ENCODE assay signal across 8 mouse cellular contexts in genomic region chr11:4947813-4948174, GRCm38 (mm10). TPM values are rescaled to one million over a fixed set of nuclear protein-coding genes. Genes with fewer than 3 reads are reported as not detected.
DNase-seq lines count a peak whose midpoint lies in the region; ATAC-seq lines count a peak whose summit lies in the region.

Gene Nefh (minus strand): TSS chr11:4948064.

- ATAC-seq in lung, embryonic 16.5 days (ENCODE audit: low read depth), result peak; percentile 32; the same call in 1 of the 2 replicates
- peak; percentile 49 for ATAC-seq in forebrain, embryonic 15.5 days (replicated peaks)
- ATAC-seq in limb, embryonic 13.5 days (ENCODE audit: low FRiP score, low read depth), result no peak
- ATAC-seq in stomach, embryonic 16.5 days (ENCODE audit: insufficient read depth, low FRiP score), result peak; percentile 52; the same call in 1 of the 2 replicates

- peak within 1 kb of the TSS; percentile 50 for H3K4me3 ChIP-seq in lung, embryonic 16.5 days (ENCODE audit: low read length)
- peak within 1 kb of the TSS; percentile 57 for H3K4me3 ChIP-seq in forebrain, embryonic 15.5 days
- peak within 1 kb of the TSS; percentile 54 for H3K4me3 ChIP-seq in limb, embryonic 13.5 days
- H3K4me3 ChIP-seq in stomach, embryonic 16.5 days (replicated peaks; ENCODE audit: low read length), result peak within 1 kb of the TSS; percentile 52

- H3K9me3 ChIP-seq in lung, embryonic 16.5 days (ENCODE audit: control insufficient read depth, low read length), result no peaks in the 10 kb centered on the region
- no peaks in the 10 kb centered on the region for H3K9me3 ChIP-seq in forebrain, embryonic 15.5 days
- no peaks in the 10 kb centered on the region for H3K9me3 ChIP-seq in limb, embryonic 13.5 days
- no peaks in the 10 kb centered on the region for H3K9me3 ChIP-seq in stomach, embryonic 16.5 days (replicated peaks; ENCODE audit: control insufficient read depth, low read length)

- peaks cover 56% of the 10 kb centered on the region for H3K27me3 ChIP-seq in lung, embryonic 16.5 days (ENCODE audit: control insufficient read depth, insufficient read depth, low read depth, low read length)
- peaks cover 68% of the 10 kb centered on the region for H3K27me3 ChIP-seq in forebrain, embryonic 15.5 days
- peaks cover 98% of the 10 kb centered on the region for H3K27me3 ChIP-seq in limb, embryonic 13.5 days
- peaks cover 66% of the 10 kb centered on the region for H3K27me3 ChIP-seq in stomach, embryonic 16.5 days (ENCODE audit: control insufficient read depth, insufficient read depth, low read length)

- no peaks in the 10 kb centered on the region for H3K36me3 ChIP-seq in lung, embryonic 16.5 days (ENCODE audit: control insufficient read depth, insufficient read depth, low read length)
- H3K36me3 ChIP-seq in forebrain, embryonic 15.5 days, result no peaks in the 10 kb centered on the region
- H3K36me3 ChIP-seq in limb, embryonic 13.5 days, result no peaks in the 10 kb centered on the region
- no peaks in the 10 kb centered on the region for H3K36me3 ChIP-seq in stomach, embryonic 16.5 days (ENCODE audit: control insufficient read depth, insufficient read depth, low read length)

- no peak within 1 kb of the TSS for H3K27ac ChIP-seq in lung, embryonic 16.5 days (ENCODE audit: low read length)
- H3K27ac ChIP-seq in forebrain, embryonic 15.5 days (replicated peaks), result peak within 1 kb of the TSS; percentile 83
- H3K27ac ChIP-seq in limb, embryonic 13.5 days, result no peak within 1 kb of the TSS
- H3K27ac ChIP-seq in stomach, embryonic 16.5 days (ENCODE audit: low read length), result no peak within 1 kb of the TSS

- DNase-seq in cerebellum, postnatal 10 days, result peak; percentile 35 to 53
- no peak for DNase-seq in cerebellum, postnatal 4 days (ENCODE audit: low spot score in 2 of 2)
- no peak for DNase-seq in lung, postnatal 10 days
- no peak for DNase-seq in cerebellum, adult 11 months

- no peak within 1 kb of the TSS for H3K9ac ChIP-seq in lung, embryonic 16.5 days (ENCODE audit: low read length)
- H3K9ac ChIP-seq in forebrain, embryonic 15.5 days (replicated peaks), result peak within 1 kb of the TSS; percentile 67
- H3K9ac ChIP-seq in limb, embryonic 13.5 days, result peak within 1 kb of the TSS; percentile 35; the same call in 1 of the 2 replicates
- H3K9ac ChIP-seq in stomach, embryonic 16.5 days (ENCODE audit: low read length), result peak within 1 kb of the TSS; percentile 12

- peaks cover 13% of the 10 kb centered on the region for H3K4me1 ChIP-seq in lung, embryonic 16.5 days (replicated peaks; ENCODE audit: control insufficient read depth, insufficient read depth, low read length)
- peaks cover 29% of the 10 kb centered on the region for H3K4me1 ChIP-seq in forebrain, embryonic 15.5 days
- peaks cover 19% of the 10 kb centered on the region for H3K4me1 ChIP-seq in limb, embryonic 13.5 days
- H3K4me1 ChIP-seq in stomach, embryonic 16.5 days (ENCODE audit: control insufficient read depth, insufficient read depth, low read length), result 0 out of 2 replicates have a peak, but pooled peaks cover 4% of the 10 kb centered on the region

- H3K4me2 ChIP-seq in lung, embryonic 16.5 days (ENCODE audit: low read depth, low read length), result peak within 1 kb of the TSS; percentile 85
- peak within 1 kb of the TSS; percentile 80 for H3K4me2 ChIP-seq in forebrain, embryonic 15.5 days (replicated peaks)
- peak within 1 kb of the TSS; percentile 92 for H3K4me2 ChIP-seq in limb, embryonic 13.5 days (replicated peaks)
- peak within 1 kb of the TSS; percentile 69 for H3K4me2 ChIP-seq in stomach, embryonic 16.5 days (ENCODE audit: low read depth, low read length)

- 2% methylated on average over 37 of the region's 41 CpGs for WGBS in lung, embryonic 16.5 days
- WGBS in forebrain, embryonic 15.5 days, result under 1% methylated on average over 41 of the region's 41 CpGs
- under 1% methylated on average over 34 of the region's 41 CpGs for WGBS in limb, embryonic 13.5 days
- under 1% methylated on average over 41 of the region's 41 CpGs for WGBS in stomach, embryonic 16.5 days

RNA-seq across cellular contexts. Expression of gene Nefh, which starts in this region (rescaled TPM):
- polyA plus RNA-seq in lung, embryonic 16.5 days (2015; fragmentation: Nextera tagmentation; extraction: Ambion mirVana), result 0.26 TPM in 2 replicates
- polyA plus RNA-seq in forebrain, embryonic 15.5 days (2015; fragmentation: Nextera tagmentation; extraction: Ambion mirVana), result 0.89 and 0.91 TPM in 2 replicates
- polyA plus RNA-seq in limb, embryonic 13.5 days (2015; fragmentation: Nextera tagmentation; extraction: Ambion mirVana), result 0.08 and 0.18 TPM in 2 replicates
- polyA plus RNA-seq in stomach, embryonic 16.5 days (2015; fragmentation: Nextera tagmentation; extraction: Ambion mirVana), result 0.30 and 0.45 TPM in 2 replicates

Comparison
In these comparisons a context has a peak if more than half of its experiments do, and no peak if none do; other contexts are left out.
1. DNase-seq: peak in cerebellum, postnatal 10 days (2 of 2); none in cerebellum, postnatal 4 days (0 of 2), lung, postnatal 10 days (single experiment) and cerebellum, adult 11 months (single experiment).
2. Peak in ATAC-seq, H3K4me3 ChIP-seq and H3K4me2 ChIP-seq in lung, embryonic 16.5 days; RNA of the gene not detected or under 1 TPM.
3. Peak in ATAC-seq, H3K4me3 ChIP-seq, H3K27ac ChIP-seq, H3K9ac ChIP-seq and H3K4me2 ChIP-seq in forebrain, embryonic 15.5 days; RNA of the gene not detected or under 1 TPM.
4. Peak in ATAC-seq, H3K4me3 ChIP-seq, H3K9ac ChIP-seq and H3K4me2 ChIP-seq in stomach, embryonic 16.5 days; RNA of the gene not detected or under 1 TPM.
5. Peak in every context shown above with its lines, with median percentiles within 50 percentile points of each other: H3K4me2 ChIP-seq and H3K4me3 ChIP-seq.